Mouse (Mus musculus) ES-Bruce4 (cell line): ENCODE measurements at regions not wholly inside any gene's neighbourhood (a gene's known extent, or its start where the extent isn't known, plus 50 kb on each side); places are given as distances from the start of the nearest gene placed in this dataset.

ENCODE experiments used
- CTCF ChIP-seq: IDR thresholded peaks from one replicate; pipeline ENCODE4 v1.8.1; 2011; ENCODE audit warnings: low read depth, low read length
- POLR2A ChIP-seq: IDR thresholded peaks from one replicate; pipeline ENCODE4 v1.8.1; 2011; ENCODE audit warnings: low read length; ENCODE audit not compliant: insufficient read depth

GRCm38 (mm10) chr7:78992991-78993390 is 60.3 kb upstream of the Acan start:
- TF ChIP-seq CTCF (no peak), POLR2A (no peak)
